Mouse (Mus musculus) gastrocnemius, postnatal 14 days (tissue): ENCODE data around the gene Dgki. TPM values are rescaled to one million over a fixed set of nuclear protein-coding genes. Genes with fewer than 3 reads are reported as not detected.

Experiments used
- DNase-seq: peaks from one replicate; pipeline ENCODE4 v3.0.0; 2021; ENCODE audit warnings: mixed read lengths
- intact Hi-C: fragments of 180-260 bp; cut with DNase I; formaldehyde crosslinking; loops from one replicate; pipeline ENCODE4 v1.15.1; 2025; ENCODE audit warnings: low total_unique reads
- total RNA-seq, 2 experiments: library from RNA; stranded (reverse); gene quantifications; 2 replicates each; pipeline ENCODE4 v1.2.3; 2021

Dgki gene
- total RNA-seq, 2 experiments from 2014 or later, result 0.41 to 0.55 TPM

- intact Hi-C loops, result no loop called here
- DNase-seq, result no peak
Measured at GRCm38 (mm10) chr6:36898412-36898811, 401.6 kb downstream of the Dgki start.

GRCm38 (mm10) chr6:36897616-36898149 lies 402.3 kb downstream of the Dgki start:
- intact Hi-C loops, result no loop called here
- DNase-seq, result no peak

GRCm38 (mm10) chr6:36896656-36897055 lies 403.3 kb downstream of the Dgki start:
- DNase-seq, result no peak
- intact Hi-C loops, result no loop called here

GRCm38 (mm10) chr6:36891820-36892219 lies 408.2 kb downstream of the Dgki start:
- intact Hi-C loops, result no loop called here
- DNase-seq, result no peak

DNA sequence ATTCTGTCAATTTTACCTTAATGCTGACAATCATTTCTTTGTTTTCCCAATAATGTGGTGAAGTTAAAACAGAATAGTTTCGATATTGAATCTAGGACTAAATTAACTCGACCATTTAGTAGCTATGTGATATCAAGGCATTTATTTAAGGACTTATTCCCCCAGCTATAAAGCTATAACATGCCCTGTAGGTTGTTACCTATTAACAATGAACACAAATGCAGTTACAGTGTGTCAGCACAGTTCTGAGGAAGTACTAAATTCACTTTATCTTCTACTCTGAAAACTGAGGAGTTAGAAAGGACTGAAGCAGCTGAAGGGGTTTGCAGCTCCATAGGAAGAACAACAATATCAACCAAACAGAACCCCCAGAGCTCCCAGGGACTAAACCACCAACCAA lies 409.2 kb downstream of the Dgki start:
- intact Hi-C loops, result no loop called here
- DNase-seq, result no peak

- intact Hi-C loops, result no loop called here
- DNase-seq, result peak; percentile 78
Measured at GRCm38 (mm10) chr6:36890296-36890695, 409.7 kb downstream of the Dgki start.

DNA sequence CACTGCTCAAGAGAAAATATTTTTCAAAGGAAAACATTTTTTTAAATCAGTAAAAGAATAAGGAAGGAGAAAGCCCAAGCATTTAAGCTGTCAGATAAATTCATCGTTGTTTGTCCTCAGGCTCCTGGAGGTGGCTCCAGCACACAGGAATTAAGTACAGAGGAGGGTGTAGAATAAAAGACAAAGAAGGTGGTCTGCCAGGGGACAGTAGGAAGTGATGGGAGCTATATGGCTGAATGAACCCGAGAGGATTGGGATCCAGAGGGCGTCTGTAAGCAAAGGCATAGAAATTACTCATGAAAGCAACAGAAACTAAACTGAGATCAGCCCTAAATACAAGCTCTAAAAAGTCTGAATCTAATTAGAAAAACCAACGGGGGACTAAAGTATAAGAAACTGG lies 418.7 kb downstream of the Dgki start:
- DNase-seq, result no peak
- intact Hi-C loops, result no loop called here

- peak; percentile 32 for DNase-seq
- intact Hi-C loops, result no loop called here
Measured at GRCm38 (mm10) chr6:36880643-36881263, 419.2 kb downstream of the Dgki start.

DNA sequence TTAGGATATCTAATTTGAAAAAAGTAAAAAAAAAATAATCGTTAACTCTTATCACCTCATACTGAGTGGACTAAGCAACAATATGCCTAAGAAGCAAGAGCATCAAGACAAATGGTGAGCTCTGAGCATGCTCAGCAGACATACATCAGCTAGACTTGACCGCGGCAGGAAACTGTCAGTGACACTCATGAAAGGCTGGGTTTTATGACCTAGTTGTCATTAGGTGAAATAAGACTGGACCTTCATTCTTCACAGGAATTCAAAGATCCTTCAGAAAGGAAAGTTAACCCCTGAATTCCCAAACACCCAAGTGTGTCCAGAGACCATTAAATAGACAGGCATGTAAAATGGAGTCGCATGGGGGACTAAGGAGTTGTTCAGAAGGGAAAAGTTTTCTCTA lies 422.6 kb downstream of the Dgki start:
- no peak for DNase-seq
- intact Hi-C loops, result no loop called here

- DNase-seq, result no peak
- intact Hi-C loops, result no loop called here
Measured at GRCm38 (mm10) chr6:36876426-36876825, 423.6 kb downstream of the Dgki start.

DNA sequence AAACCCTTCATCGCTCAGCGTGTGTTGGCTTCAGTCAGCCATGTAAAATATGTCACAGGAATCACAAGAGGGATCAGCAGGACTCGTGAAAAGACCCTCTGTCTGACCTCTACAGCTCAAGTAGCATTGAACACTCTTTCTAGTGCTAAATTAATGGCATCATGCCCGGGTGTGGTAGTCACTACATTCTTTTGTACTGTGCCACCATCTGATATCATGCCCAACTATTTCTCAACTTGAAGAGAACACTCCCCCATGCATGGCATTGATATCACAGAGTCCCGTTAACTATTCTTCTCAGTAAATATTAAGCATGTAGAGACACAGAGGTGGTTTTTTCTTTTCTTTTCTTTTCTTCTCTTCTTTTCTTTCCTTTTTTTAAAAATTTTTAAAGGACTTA lies 424.1 kb downstream of the Dgki start:
- no peak for DNase-seq
- intact Hi-C loops, result no loop called here

GRCm38 (mm10) chr6:36872876-36873275 lies 427.1 kb downstream of the Dgki start:
- intact Hi-C loops, result no loop called here
- no peak for DNase-seq

DNA sequence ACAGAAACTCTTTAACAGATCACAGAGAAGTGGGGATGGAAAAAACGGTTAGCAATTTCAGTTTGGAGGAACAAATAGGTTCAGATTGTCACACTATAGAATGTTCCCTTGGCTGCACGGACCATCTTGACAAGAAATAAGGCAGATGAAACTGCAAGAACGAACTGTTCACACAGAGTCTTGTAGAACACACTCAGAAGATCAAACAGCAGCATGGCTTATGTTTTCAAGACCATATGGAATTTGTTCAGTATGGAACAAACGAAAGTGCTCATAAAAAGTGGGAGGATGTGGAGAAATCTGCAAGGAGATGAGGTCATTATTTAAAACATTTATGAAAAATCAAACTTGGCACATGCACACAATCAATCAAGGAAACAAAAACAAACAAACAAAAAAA lies 431.8 kb downstream of the Dgki start:
- intact Hi-C loops, result no loop called here
- DNase-seq, result no peak

- intact Hi-C loops, result no loop called here
- DNase-seq, result no peak
Measured at GRCm38 (mm10) chr6:36858258-36859041, 441.5 kb downstream of the Dgki start.

DNA sequence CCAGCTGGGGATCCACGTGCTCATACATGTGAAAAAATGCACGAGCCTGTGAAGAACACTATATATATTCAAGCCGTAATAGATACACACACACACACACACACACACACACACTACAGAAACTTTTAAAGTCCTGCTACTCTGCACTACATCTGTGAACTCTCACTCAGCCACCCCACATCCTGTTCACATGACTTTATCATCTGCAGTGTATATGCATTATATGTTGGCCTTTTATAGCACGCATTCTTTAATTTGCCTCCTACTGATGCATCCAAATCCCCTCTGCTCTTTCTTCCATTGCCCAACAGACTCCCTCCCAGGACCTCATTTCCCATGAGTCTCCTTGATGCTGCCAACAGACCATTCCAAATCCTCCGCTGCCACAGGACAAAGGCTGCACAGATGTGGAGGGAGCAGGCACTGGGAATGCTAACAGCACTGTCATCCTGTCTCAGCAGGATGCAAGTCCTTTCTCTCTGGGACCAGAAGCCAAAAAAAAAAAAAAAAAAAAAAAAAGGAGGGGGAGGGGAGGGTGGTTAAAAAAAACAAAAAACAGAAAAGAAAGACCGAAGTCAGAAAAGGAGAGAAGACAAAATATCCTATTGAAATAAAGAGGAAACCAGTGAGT lies 442.2 kb downstream of the Dgki start:
- DNase-seq, result no peak
- intact Hi-C loops, result no loop called here

DNA sequence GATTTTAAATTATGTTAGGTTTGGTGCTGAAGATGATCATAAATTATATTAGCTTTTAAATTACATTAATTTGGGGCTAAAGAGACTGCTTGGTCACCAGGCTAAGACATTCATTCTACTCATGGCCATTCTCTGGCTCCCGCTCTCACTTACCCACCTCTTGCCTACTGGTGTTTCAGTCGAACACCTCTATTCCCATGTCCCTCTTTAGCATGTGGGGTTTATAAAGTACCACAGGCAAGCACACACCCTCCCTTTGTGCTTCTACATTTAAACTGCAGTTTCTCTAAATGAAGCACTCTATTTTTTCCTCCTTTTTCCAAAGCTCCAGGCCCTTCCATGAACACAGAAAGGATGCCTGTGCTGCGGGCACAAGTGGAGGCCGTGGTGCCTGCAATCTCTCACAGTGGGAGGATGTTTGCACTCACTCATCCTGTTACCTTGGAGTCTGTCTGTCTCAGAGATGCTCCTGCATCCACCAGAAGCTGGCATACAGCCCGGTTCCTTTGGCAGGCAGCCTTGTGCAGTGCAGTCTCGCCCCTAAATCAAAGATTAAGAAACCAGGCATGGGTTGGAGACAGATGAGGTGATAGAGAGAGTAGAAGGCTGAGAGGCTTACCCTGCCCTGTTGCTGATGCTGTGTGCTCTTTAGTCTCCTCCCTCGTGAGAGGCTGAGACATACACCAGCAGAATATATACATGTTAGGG lies 449.4 kb downstream of the Dgki start:
- DNase-seq, result peak; percentile 54
- intact Hi-C loops, result no loop called here

GRCm38 (mm10) chr6:36845288-36845687 lies 454.7 kb downstream of the Dgki start:
- intact Hi-C loops, result no loop called here
- DNase-seq, result no peak

DNA sequence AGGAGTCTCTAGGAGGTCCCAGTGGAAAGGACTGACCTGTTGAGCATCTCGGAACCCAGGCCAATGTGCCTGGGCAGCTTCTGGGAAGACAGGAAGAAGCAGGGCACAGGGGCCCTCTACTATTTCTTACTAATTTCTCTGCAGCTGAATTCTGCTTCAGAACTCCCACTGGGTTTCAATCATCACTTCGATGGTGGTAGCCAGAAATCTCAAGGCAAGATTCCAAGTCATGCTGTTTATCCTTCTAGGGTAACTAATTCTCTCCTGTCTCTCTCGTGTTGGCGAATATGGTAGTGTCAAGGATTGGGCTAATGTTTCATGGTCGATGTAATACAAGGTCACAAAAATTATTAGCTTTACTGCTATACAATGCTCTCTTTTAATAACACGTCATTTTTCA lies 455.7 kb downstream of the Dgki start:
- intact Hi-C loops, result no loop called here
- peak; percentile 5 for DNase-seq

DNA sequence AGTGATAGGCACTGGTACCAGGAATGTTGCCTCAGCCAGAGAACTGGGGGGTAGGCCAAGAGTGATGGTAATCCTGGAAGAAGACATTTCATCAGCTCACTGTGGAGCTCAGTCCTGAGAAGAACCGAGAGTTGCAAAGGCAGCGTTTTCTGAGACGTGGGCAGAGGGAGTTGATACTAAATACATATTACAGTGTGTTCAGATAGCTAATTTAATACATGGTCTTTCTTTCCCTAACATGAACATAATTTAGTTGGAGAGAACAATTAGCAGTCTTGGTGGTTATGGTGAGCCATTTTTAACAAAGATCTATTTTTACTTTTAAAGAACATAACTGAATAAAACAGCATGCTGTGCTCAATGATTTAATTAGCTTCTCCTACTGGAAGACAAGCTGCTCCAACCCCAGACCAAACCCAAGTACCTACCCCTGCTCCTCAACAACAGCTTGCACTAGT lies 456.9 kb downstream of the Dgki start:
- intact Hi-C loops, result no loop called here
- DNase-seq, result no peak
